Mouse (Mus musculus) thymus, postnatal 4 days (tissue): ENCODE data around the gene Bzw2.

ENCODE experiments used
- DNase-seq: peaks from one replicate; pipeline ENCODE4 v3.0.0; 2021

Bzw2 gene

GRCm38 (mm10) chr12:36065911-36066310 is 92.0 kb downstream of the Bzw2 start:
- no peak for DNase-seq

GRCm38 (mm10) chr12:36057699-36058098 is 100.2 kb downstream of the Bzw2 start:
- DNase-seq, result no peak

- DNase-seq, result no peak
Measured at GRCm38 (mm10) chr12:36050276-36050675, 107.6 kb downstream of the Bzw2 start.

GRCm38 (mm10) chr12:36047593-36047992 is 110.3 kb downstream of the Bzw2 start:
- no peak for DNase-seq

GRCm38 (mm10) chr12:36046196-36046595 is 111.7 kb downstream of the Bzw2 start:
- DNase-seq, result peak; percentile 27

GRCm38 (mm10) chr12:36044691-36045090 is 113.2 kb downstream of the Bzw2 start:
- no peak for DNase-seq

GRCm38 (mm10) chr12:36042348-36042778 is 115.5 kb downstream of the Bzw2 start, which contains the start of gene Tspan13:
TSS of gene Tspan13 (minus strand) at chr12:36042500.
- DNase-seq, result peak; percentile 96
